Mouse (Mus musculus) thymus, postnatal 0 days (tissue): ENCODE data around the gene Preb. TPM values are rescaled to one million over a fixed set of nuclear protein-coding genes. Genes with fewer than 3 reads are reported as not detected.

Experiments used
- DNase-seq: peaks from one replicate; pipeline ENCODE4 v3.0.0-alpha.2; 2015; ENCODE audit warnings: low spot score
- polyA plus RNA-seq: library from polyadenylated mRNA; unstranded; fragments of >200 nt; fragmentation: Nextera tagmentation; extraction: Ambion mirVana; gene quantifications from 2 replicates; pipeline ENCODE4 v1.2.1, GENCODE M21; 2015

Preb gene
- polyA plus RNA-seq, 1 experiment from 2014 or later: 156 TPM

- no peak for DNase-seq
These were observed 58.3 kb downstream of the Preb start for GRCm38 (mm10) chr5:30901860-30902259.

Other genes with a start within 250 kb of the Preb start
- 0.13 and 0.23 TPM in 2 replicates for gene Dpysl5, start 248.8 kb downstream of the Preb start, polyA plus RNA-seq
- gene Mapre3, start 145.7 kb downstream of the Preb start, polyA plus RNA-seq: 3.4 and 3.8 TPM in 2 replicates
- gene Tmem214, start 92.3 kb downstream of the Preb start, polyA plus RNA-seq: 41.7 TPM in 2 replicates
- 13.3 and 15.9 TPM in 2 replicates for gene Agbl5, start 71.7 kb downstream of the Preb start, polyA plus RNA-seq
- gene Ost4, start 52.6 kb downstream of the Preb start, polyA plus RNA-seq: 396 and 461 TPM in 2 replicates
- 47.0 and 47.5 TPM in 2 replicates for gene Emilin1, start 47.0 kb downstream of the Preb start, polyA plus RNA-seq
- gene Khk, start 38.9 kb downstream of the Preb start, polyA plus RNA-seq: 31.7 and 32.5 TPM in 2 replicates
- gene Cgref1, start 14.8 kb downstream of the Preb start, polyA plus RNA-seq: 0.70 and 0.71 TPM in 2 replicates
- 0.03 and 0.04 TPM in 2 replicates for gene Tcf23, start 8.3 kb upstream of the Preb start, polyA plus RNA-seq
- 123 and 132 TPM in 2 replicates for gene Atraid, start 88.0 kb upstream of the Preb start, polyA plus RNA-seq
- 7.0 and 8.7 TPM in 2 replicates for gene Slc5a6, start 88.6 kb upstream of the Preb start, polyA plus RNA-seq
- 15.3 and 16.8 TPM in 2 replicates for gene Cad, start 94.4 kb upstream of the Preb start, polyA plus RNA-seq
- not detected in 2 replicates for gene Dnajc5g, start 145.9 kb upstream of the Preb start, polyA plus RNA-seq
- gene Slc30a3, start 147.9 kb upstream of the Preb start, polyA plus RNA-seq: 0.07 and 0.30 TPM in 2 replicates
- gene Trim54, start 156.4 kb upstream of the Preb start, polyA plus RNA-seq: 0.14 and 0.16 TPM in 2 replicates
- not detected in 2 replicates for gene Ucn, start 178.5 kb upstream of the Preb start, polyA plus RNA-seq
- gene Mpv17, start 193.9 kb upstream of the Preb start, polyA plus RNA-seq: 17.1 and 21.9 TPM in 2 replicates
- gene Gm29609, start 219.6 kb upstream of the Preb start, polyA plus RNA-seq: 0.57 and 0.88 TPM in 2 replicates
- 46.1 and 47.2 TPM in 2 replicates for gene Gtf3c2, start 219.8 kb upstream of the Preb start, polyA plus RNA-seq
- 126 and 144 TPM in 2 replicates for gene Snx17, start 232.9 kb upstream of the Preb start, polyA plus RNA-seq
- gene Eif2b4, start 233.1 kb upstream of the Preb start, polyA plus RNA-seq: 73.6 and 80.4 TPM in 2 replicates
- gene Zfp513, start 241.9 kb upstream of the Preb start, polyA plus RNA-seq: 7.0 TPM in 2 replicates